Mouse (Mus musculus): ENCODE data around the gene Birc7.

Birc7 gene

DNA sequence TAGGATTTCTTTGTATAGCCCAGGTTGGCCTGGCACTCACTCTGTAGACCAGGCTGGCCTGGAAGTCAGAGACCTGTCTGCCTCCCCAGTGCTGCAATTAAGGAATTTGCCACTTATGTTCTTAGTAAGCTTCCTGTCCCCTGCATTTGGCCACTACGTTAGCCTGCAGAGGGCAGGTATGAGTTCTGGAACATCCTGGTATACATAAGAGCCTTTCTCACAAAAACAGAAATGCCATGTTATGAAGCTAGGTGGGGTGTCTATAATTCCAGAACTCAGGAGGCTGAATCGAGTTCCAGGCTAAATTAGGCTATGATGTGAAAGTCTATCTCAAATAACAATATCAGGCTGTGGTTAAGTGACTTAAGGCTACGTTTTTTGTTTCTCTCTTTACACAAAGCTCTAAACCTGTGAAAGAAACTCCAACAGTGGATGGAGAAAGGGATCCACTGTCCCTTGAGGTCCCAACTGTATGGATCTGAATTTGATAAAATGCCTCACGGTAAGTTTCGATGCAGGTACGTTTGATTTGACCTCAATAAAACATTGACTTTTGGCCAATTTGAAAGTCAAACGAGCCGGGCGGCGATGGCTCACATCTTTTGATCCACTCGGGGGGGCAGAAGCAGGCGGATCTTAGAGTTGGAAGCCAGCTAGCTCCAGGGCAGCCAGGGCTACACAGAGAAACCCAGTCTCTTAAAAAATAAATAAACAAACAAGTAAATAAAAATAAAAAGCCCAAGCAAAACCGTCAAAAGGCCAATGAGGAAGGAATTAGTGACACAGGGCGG is 37.5 kb downstream of the Birc7 start:
- DNase-seq (ENCODE audit: low read depth in 1 of 2, low spot score in 2 of 2), result no peak

GRCm38 (mm10) chr2:180967010-180967763 is 38.4 kb downstream of the Birc7 start, which contains the start of gene Arfgap1:
TSS of gene Arfgap1 (plus strand) at chr2:180967225.
- peak; percentile 58 to 77 for DNase-seq (ENCODE audit: low read depth in 1 of 2, low spot score in 2 of 2)

GRCm38 (mm10) chr2:180981133-180981532 is 52.3 kb downstream of the Birc7 start:
- no peak for DNase-seq (ENCODE audit: low read depth in 1 of 2, low spot score in 2 of 2)
